Mouse (Mus musculus) lung, postnatal 0 days (tissue): ENCODE data around the gene Rgs3.

Experiments
- CTCF ChIP-seq: IDR thresholded peaks from 2 replicates; pipeline ENCODE4 v1.5.1; 2016; ENCODE audit warnings: antibody characterized with exemption, mild to moderate bottlenecking
- EP300 ChIP-seq: IDR thresholded peaks from 2 replicates; pipeline ENCODE4 v1.6.1; 2016; ENCODE audit warnings: antibody characterized with exemption, mild to moderate bottlenecking, control low read depth

DNA sequence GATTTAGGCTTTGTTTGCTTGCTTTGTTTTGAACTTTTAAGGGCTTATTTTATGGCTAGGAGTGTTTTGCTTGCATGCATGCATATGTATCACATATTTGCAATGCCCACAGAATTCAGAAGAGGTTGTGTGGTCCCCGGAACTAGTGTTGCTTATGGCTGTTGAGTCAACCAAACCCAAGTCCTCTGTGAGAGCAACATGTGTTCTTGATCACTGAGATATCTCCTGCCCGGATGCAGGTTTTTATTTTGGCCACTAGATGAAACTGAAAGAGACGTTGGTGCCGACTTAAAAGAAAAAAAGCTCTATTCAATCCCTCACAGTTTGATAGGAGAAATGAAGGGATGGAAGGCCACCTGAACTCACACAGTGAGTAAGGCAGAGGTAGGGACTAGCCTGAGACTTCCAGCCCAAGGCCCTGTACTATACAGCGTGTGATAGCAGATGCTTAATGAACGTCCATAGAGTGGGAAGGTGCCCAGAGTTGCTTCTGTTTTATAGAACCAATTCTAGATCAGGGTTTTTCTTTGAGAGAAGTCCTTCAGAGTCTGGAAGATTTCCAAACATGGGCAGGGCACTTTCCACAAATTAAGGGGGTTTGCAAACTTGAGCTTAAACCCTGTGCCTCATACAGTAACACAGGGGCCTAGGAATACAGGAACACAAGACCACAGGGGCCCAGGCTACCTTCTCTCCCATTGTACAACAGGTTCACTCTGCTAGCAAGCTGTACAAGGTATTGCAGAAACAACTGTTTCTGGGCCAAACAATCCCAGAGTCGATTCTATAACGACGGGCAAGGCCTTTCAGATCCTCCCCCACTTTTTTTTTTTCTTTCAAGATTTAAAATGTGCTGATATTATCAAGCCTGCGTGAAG, 41.9 kb upstream of the Rgs3 start:
- TF ChIP-seq CTCF, result no peak
- no peak for TF ChIP-seq EP300
